Mouse (Mus musculus) kidney, embryonic 15.5 days (tissue): ENCODE data around the gene Tor4a. TPM values are rescaled to one million over a fixed set of nuclear protein-coding genes. Genes with fewer than 3 reads are reported as not detected.

Experiments used
- ATAC-seq: fragments of 200-750 bp; cut with Nextera tagmentation; replicated peaks from 2 replicates; pipeline ENCODE4 v1.8.0; 2017; ENCODE audit warnings: moderate TSS enrichment; ENCODE audit not compliant: low FRiP score
- H3K27ac ChIP-seq: fragments of 300-500 bp; sonication (generic); 2 replicates; pipeline ENCODE4 v1.5.1; 2015; ENCODE audit warnings: mild to moderate bottlenecking, inconsistent platforms
- H3K27me3 ChIP-seq: fragments of 300-500 bp; sonication (generic); 2 replicates; pipeline ENCODE4 v1.6.1; 2015; ENCODE audit warnings: inconsistent platforms
- H3K36me3 ChIP-seq: fragments of 300-500 bp; sonication (generic); 2 replicates; pipeline ENCODE4 v1.6.1; 2015; ENCODE audit warnings: inconsistent platforms
- H3K4me1 ChIP-seq: fragments of 300-500 bp; sonication (generic); 2 replicates; pipeline ENCODE4 v1.6.1; 2015; ENCODE audit warnings: inconsistent platforms
- H3K4me2 ChIP-seq: fragments of 300-500 bp; sonication (generic); 2 replicates; pipeline ENCODE4 v1.6.1; 2015; ENCODE audit warnings: moderate library complexity, mild to moderate bottlenecking, inconsistent platforms
- H3K4me3 ChIP-seq: fragments of 300-500 bp; sonication (generic); replicated peaks from 2 replicates; pipeline ENCODE4 v1.5.1; 2015; ENCODE audit warnings: mild to moderate bottlenecking, inconsistent platforms
- H3K9ac ChIP-seq: fragments of 300-500 bp; sonication (generic); 2 replicates; pipeline ENCODE4 v1.6.1; 2015; ENCODE audit warnings: mild to moderate bottlenecking, inconsistent platforms
- H3K9me3 ChIP-seq: fragments of 300-500 bp; sonication (generic); replicated peaks from 2 replicates; pipeline ENCODE4 v1.6.1; 2016; ENCODE audit warnings: inconsistent platforms
- WGBS: fragments of 180-500 bp; shearing (Covaris S2); methylation state at CpG from one replicate; pipeline ENCODE4 v1.1.7; 2015; ENCODE audit warnings: mixed read lengths; 5-methylcytosine and 5-hydroxymethylcytosine counted together
- polyA plus RNA-seq: library from polyadenylated mRNA; unstranded; fragments of >200 nt; fragmentation: Nextera tagmentation; extraction: Ambion mirVana; gene quantifications from 2 replicates; pipeline ENCODE4 v1.2.1, GENCODE M21; 2015

Gene Tor4a
- polyA plus RNA-seq, 1 experiment from 2014 or later = 14.1 TPM

GRCm38 (mm10) chr2:25167919-25168664 lies 28.6 kb downstream of the Tor4a start:
- peak; percentile 71 for ATAC-seq
- Histone ChIP-seq H3K36me3 (no peaks in the 10 kb centered on the region), H3K4me3 (peak overlapping the region; percentile 49), H3K9me3 (no peaks in the 10 kb centered on the region), H3K27me3 (no peaks in the 10 kb centered on the region), H3K9ac (peak overlapping the region; percentile 42), H3K4me1 (peaks cover 75% of the 10 kb centered on the region), H3K4me2 (peak overlapping the region; percentile 79), H3K27ac (peak overlapping the region; percentile 89)
- 1% methylated on average over 39 of the region's 41 CpGs for WGBS

- 0 out of 2 replicates have a peak, but pooled peaks have one; percentile 2 for ATAC-seq
- peak overlapping the region; percentile 89 for H3K27ac ChIP-seq
- no peaks in the 10 kb centered on the region for H3K27me3 ChIP-seq
- no peaks in the 10 kb centered on the region for H3K36me3 ChIP-seq
- H3K4me2 ChIP-seq = peak overlapping the region; percentile 79
- peak overlapping the region; percentile 49 for H3K4me3 ChIP-seq
- H3K9ac ChIP-seq = peak overlapping the region; percentile 42
- H3K9me3 ChIP-seq = no peaks in the 10 kb centered on the region
- peaks cover 75% of the 10 kb centered on the region for H3K4me1 ChIP-seq
- WGBS = 23% methylated on average over 4 of the region's 4 CpGs
These were observed 29.2 kb downstream of the Tor4a start for GRCm38 (mm10) chr2:25167481-25167880.

DNA sequence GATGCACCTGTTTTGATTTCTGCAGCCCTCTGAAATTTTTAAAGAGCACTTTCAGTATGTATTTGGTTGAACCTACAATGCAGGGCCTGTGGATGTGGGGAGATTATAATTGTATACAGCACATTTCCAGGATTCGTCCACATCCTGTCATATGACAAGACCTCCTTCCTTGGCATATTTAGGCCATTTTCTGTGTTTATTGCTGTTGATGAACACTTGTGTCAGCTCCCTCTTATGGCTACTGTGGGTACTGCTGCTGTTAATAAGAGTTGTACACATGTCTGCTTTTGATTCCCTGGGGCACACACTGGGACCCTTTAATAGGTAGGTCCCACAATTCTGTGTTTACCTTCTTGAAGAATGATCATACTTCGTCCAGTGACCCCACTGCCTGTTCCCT lies 39.0 kb downstream of the Tor4a start:
- H3K4me3 ChIP-seq = no peak overlapping the region
- H3K4me2 ChIP-seq = no peak overlapping the region
- H3K36me3 ChIP-seq = no peaks in the 10 kb centered on the region
- no peak for ATAC-seq
- no peak overlapping the region for H3K9ac ChIP-seq
- no peaks in the 10 kb centered on the region for H3K9me3 ChIP-seq
- WGBS = 52% methylated on average over 2 of the region's 2 CpGs
- H3K27ac ChIP-seq = no peak overlapping the region
- no peaks in the 10 kb centered on the region for H3K27me3 ChIP-seq
- H3K4me1 ChIP-seq = peaks cover 4% of the 10 kb centered on the region; the same call in 1 of the 2 replicates

DNA sequence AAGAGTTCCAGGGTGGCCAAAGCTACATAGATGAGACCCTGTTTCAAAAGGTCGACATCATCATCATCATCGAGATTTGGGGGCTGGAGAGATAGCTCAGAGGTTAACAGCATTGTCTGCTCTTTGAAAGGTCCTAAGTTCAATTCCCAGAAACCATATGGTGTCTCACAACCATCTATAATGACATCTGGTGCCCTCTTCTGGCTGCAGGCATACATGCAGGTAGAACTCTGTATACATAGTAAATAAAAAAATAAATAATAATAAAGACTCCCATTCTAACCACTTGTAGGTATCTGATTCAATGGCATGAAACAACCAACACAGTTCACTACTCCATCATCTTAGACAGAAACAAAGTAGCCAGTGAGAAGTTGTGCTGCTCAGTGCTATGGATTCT lies 39.7 kb downstream of the Tor4a start:
- Histone ChIP-seq H3K27me3 (no peaks in the 10 kb centered on the region), H3K36me3 (no peaks in the 10 kb centered on the region), H3K27ac (no peak overlapping the region), H3K9me3 (no peaks in the 10 kb centered on the region), H3K4me1 (no peaks in the 10 kb centered on the region), H3K9ac (no peak overlapping the region), H3K4me3 (no peak overlapping the region), H3K4me2 (no peak overlapping the region)
- WGBS = 50% methylated on average over 2 of the region's 2 CpGs
- ATAC-seq = no peak

- WGBS = 89% methylated on average over 3 of the region's 3 CpGs
- no peak for ATAC-seq
- Histone ChIP-seq H3K4me3 (no peak overlapping the region), H3K9ac (no peak overlapping the region), H3K9me3 (no peaks in the 10 kb centered on the region), H3K36me3 (no peaks in the 10 kb centered on the region), H3K27ac (no peak overlapping the region), H3K4me2 (no peak overlapping the region), H3K4me1 (no peaks in the 10 kb centered on the region), H3K27me3 (no peaks in the 10 kb centered on the region)
These were observed 40.5 kb downstream of the Tor4a start for GRCm38 (mm10) chr2:25156177-25156576.

DNA sequence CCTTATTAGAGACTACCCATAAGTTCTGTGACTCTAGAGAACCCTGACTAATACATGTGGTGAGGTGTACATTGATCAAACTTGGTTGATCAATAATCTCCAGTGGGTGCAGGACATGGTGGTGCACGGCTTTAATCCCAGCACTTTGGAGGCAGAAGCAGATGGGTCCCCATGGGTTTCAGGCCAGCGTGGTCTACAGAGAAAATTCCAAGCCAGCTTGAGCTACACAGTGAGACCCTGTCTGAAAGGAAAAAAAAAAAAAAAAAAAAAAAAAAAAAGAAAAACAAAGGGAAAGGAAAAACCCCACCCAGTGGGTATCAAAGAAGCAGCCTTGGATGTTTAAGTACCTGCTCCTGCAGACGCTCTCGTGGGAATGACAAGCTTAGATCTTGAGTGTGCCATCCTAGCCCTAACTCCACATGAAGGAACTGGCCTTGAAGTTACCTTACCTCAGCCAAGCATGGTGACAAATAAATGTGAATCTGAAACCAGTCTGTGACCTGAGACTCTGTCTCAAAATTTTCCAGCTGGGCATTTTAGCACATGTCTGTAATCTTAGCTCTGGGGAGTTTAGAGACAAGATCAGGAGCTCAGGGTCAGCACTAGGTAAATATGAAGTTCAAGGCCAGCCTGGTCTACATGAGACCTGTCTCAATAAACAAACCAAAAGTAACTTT lies 45.3 kb downstream of the Tor4a start:
- no peak for ATAC-seq
- Histone ChIP-seq H3K27me3 (no peaks in the 10 kb centered on the region), H3K4me2 (no peak overlapping the region), H3K27ac (no peak overlapping the region), H3K36me3 (no peaks in the 10 kb centered on the region), H3K4me3 (no peak overlapping the region), H3K9ac (no peak overlapping the region), H3K4me1 (no peaks in the 10 kb centered on the region), H3K9me3 (no peaks in the 10 kb centered on the region)
- 65% methylated on average over 4 of the region's 4 CpGs for WGBS

DNA sequence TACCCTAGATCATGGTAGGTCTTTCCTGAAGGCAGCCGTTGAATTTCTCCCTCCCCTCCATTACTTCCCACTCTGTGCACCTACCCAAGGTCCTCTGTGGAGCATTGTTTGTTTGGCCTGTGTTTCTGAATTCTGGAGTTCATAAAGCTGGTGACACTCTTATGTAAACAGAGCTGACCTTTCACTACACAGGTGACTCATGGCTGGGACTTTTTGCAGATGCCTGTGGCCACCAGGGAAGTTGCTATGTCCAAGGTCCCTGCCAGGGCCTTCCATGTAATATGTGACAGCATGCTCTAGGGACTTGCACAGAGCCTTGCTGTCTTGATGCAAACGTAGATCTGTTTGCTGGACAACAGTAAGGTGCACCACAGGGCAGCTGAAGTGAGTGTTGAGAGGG lies 47.0 kb downstream of the Tor4a start:
- no peak for ATAC-seq
- 73% methylated on average over 2 of the region's 2 CpGs for WGBS
- Histone ChIP-seq H3K4me3 (no peak overlapping the region), H3K4me1 (0 out of 2 replicates have a peak, but pooled peaks cover under 1% of the 10 kb centered on the region), H3K9me3 (no peaks in the 10 kb centered on the region), H3K27ac (no peak overlapping the region), H3K36me3 (no peaks in the 10 kb centered on the region), H3K4me2 (no peak overlapping the region), H3K27me3 (no peaks in the 10 kb centered on the region), H3K9ac (no peak overlapping the region)

GRCm38 (mm10) chr2:25147892-25148291 lies 48.8 kb downstream of the Tor4a start:
- Histone ChIP-seq H3K4me3 (no peak overlapping the region), H3K27ac (no peak overlapping the region), H3K4me2 (no peak overlapping the region), H3K27me3 (no peaks in the 10 kb centered on the region), H3K9me3 (no peaks in the 10 kb centered on the region), H3K9ac (no peak overlapping the region), H3K36me3 (no peaks in the 10 kb centered on the region), H3K4me1 (0 out of 2 replicates have a peak, but pooled peaks cover 6% of the 10 kb centered on the region)
- 55% methylated on average over 5 of the region's 5 CpGs for WGBS
- ATAC-seq = no peak

GRCm38 (mm10) chr2:25147398-25147797 lies 49.3 kb downstream of the Tor4a start:
- no peak overlapping the region for H3K4me3 ChIP-seq
- WGBS = 82% methylated on average over 5 of the region's 5 CpGs
- H3K4me2 ChIP-seq = no peak overlapping the region
- no peaks in the 10 kb centered on the region for H3K36me3 ChIP-seq
- no peaks in the 10 kb centered on the region for H3K27me3 ChIP-seq
- no peaks in the 10 kb centered on the region for H3K9me3 ChIP-seq
- ATAC-seq = no peak
- H3K9ac ChIP-seq = no peak overlapping the region
- no peak overlapping the region for H3K27ac ChIP-seq
- H3K4me1 ChIP-seq = 0 out of 2 replicates have a peak, but pooled peaks cover 6% of the 10 kb centered on the region

DNA sequence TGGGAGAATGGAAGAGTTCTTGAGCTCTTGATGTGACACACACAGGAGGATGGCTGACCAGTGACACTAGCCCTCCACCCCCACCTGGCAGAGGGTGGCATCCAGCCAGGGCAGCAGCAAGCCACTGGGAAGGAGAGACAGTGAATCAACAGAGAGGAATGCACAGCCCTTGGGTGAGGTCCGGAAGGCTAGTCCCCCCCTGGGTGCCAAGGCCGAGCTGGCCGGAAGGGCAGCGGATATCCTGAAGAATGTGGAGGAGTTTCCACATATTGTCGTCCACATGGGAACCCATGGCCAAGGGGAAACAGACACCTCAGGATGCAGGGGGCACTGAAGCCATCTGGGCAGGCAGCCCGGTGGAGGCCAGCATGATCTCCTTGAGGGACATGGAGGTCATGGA lies 51.3 kb downstream of the Tor4a start:
- H3K9ac ChIP-seq = no peak overlapping the region
- H3K27ac ChIP-seq = no peak overlapping the region
- no peaks in the 10 kb centered on the region for H3K36me3 ChIP-seq
- H3K4me3 ChIP-seq = no peak overlapping the region
- H3K4me1 ChIP-seq = 0 out of 2 replicates have a peak, but pooled peaks cover 6% of the 10 kb centered on the region
- ATAC-seq = no peak
- peaks cover 4% of the 10 kb centered on the region; the same call in 1 of the 2 replicates for H3K9me3 ChIP-seq
- WGBS = 52% methylated on average over 6 of the region's 6 CpGs
- H3K4me2 ChIP-seq = no peak overlapping the region
- no peaks in the 10 kb centered on the region for H3K27me3 ChIP-seq
